In the genomic region with DNA sequence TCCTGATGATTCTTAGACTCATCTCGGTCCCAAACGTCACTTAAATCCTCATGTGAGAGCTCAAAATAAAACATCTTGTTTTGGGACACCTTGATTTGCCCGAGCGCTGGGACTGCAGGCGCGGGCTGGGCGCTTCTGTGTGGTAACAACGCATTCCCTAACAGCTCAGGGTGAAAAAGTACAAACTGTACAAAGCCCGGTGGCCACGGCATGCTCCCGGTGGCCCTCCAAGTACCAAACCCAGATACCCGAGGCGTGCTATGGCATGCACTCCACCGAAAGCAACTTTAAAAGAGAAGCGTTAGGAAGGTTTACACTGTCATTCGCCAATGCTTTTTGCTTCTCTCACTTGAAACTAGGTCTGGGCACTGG, we compare ENCODE assay signal across 8 mouse cellular contexts. TPM values are rescaled to one million over a fixed set of nuclear protein-coding genes. Genes with fewer than 3 reads are reported as not detected.
DNase-seq lines count a peak whose midpoint lies in the region; ATAC-seq and TF ChIP-seq lines count a peak whose summit lies in the region.

No protein-coding gene starts in this region.

- peak overlapping the region; percentile 68 for H3K4me2 ChIP-seq in hindbrain, embryonic 12.5 days (replicated peaks)

- in situ Hi-C loops in ES-E14 (cut with MboI; ENCODE audit: low sequenced_read_pairs in 2 of 2, unreplicated experiment in 2 of 2): no loop called here

- H3K4me3 ChIP-seq in gastrocnemius, adult 2 months: peak overlapping the region; percentile 86
- peak overlapping the region; percentile 71 to 74 for H3K4me3 ChIP-seq in ES-E14 (ENCODE audit: insufficient read depth in 1 of 2, low read depth in 1 of 2, low read length in 2 of 2, poor library complexity in 1 of 2, severe bottlenecking in 1 of 2)
- H3K4me3 ChIP-seq in hindbrain, embryonic 12.5 days: peak overlapping the region; percentile 45

- TF ChIP-seq CTCF in gastrocnemius, adult 2 months (IDR thresholded peaks at IDR 0.05): no peak

- H3K36me3 ChIP-seq in ES-E14 (ENCODE audit: control insufficient read depth, insufficient read depth, low read length, poor library complexity, severe bottlenecking): no peaks in the 10 kb centered on the region
- H3K36me3 ChIP-seq in hindbrain, embryonic 12.5 days: no peaks in the 10 kb centered on the region

- H3K9me3 ChIP-seq in ES-E14 (ENCODE audit: control insufficient read depth, insufficient read depth, low read depth, low read length): no peaks in the 10 kb centered on the region
- no peaks in the 10 kb centered on the region for H3K9me3 ChIP-seq in hindbrain, embryonic 12.5 days (replicated peaks)

- peaks cover 76% of the 10 kb centered on the region for H3K27me3 ChIP-seq in hindbrain, embryonic 12.5 days

- 12% methylated on average over 16 of the region's 16 CpGs for WGBS in hindbrain, embryonic 12.5 days

- no peak for ATAC-seq in hindbrain, embryonic 12.5 days (ENCODE audit: low FRiP score)
- ATAC-seq in erythroblast, adult 5-6 weeks (replicated peaks; ENCODE audit: low FRiP score, poor library complexity, severe bottlenecking): no peak

- H3K9ac ChIP-seq in ES-E14 (ENCODE audit: insufficient read depth, low read depth, low read length, poor library complexity, severe bottlenecking): peak overlapping the region; percentile 9; the same call in 1 of the 2 replicates
- no peak overlapping the region for H3K9ac ChIP-seq in hindbrain, embryonic 12.5 days

- peak overlapping the region; percentile 89 for H3K27ac ChIP-seq in gastrocnemius, adult 2 months
- H3K27ac ChIP-seq in ES-E14 (ENCODE audit: insufficient read depth, low read depth, low read length, poor library complexity, severe bottlenecking): no peak overlapping the region
- no peak overlapping the region for H3K27ac ChIP-seq in hindbrain, embryonic 12.5 days

- no peaks in the 10 kb centered on the region; a peak in 1 of 4 replicates for H3K4me1 ChIP-seq in ES-E14 (ENCODE audit: control insufficient read depth in 2 of 2, insufficient read depth in 2 of 2, low read length in 2 of 2, poor library complexity in 1 of 2)
- H3K4me1 ChIP-seq in hindbrain, embryonic 12.5 days: peaks cover 10% of the 10 kb centered on the region; the same call in 1 of the 2 replicates

- intact Hi-C loops in gastrocnemius, adult 2 months (cut with DNase I): loop anchor here (5.0 kb wide), 1 partner anchor 37 kb away; no protein-coding TSS in a partner anchor
- intact Hi-C loops in gastrocnemius, postnatal 36 days (cut with DNase I): no loop called here

- DNase-seq in gastrocnemius, adult 2 months: no peak
- no peak for DNase-seq in gastrocnemius, postnatal 36 days
- no peak for DNase-seq in ES-E14 (ENCODE audit: low read depth, low spot score)
- DNase-seq in lung, postnatal 14 days: peak; percentile 36
- DNase-seq in cerebellum, postnatal 25 days: no peak
- DNase-seq in urinary bladder, postnatal 4 days (ENCODE audit: low spot score in 2 of 2): no peak

TF ChIP-seq in ES-E14, 5 proteins besides CTCF, POLR2A, EP300 and RAD21:
- TF ChIP-seq ZC3H11A (IDR thresholded peaks at IDR 0.05; ENCODE audit: borderline replicate concordance, low read depth, low read length): no peak
- no peak for TF ChIP-seq MAFK (IDR thresholded peaks at IDR 0.05; ENCODE audit: insufficient read depth, low read depth, low read length)
- TF ChIP-seq ZNF384 (IDR thresholded peaks at IDR 0.05; ENCODE audit: low read depth, low read length): no peak
- TF ChIP-seq CHD2 (IDR thresholded peaks at IDR 0.05; ENCODE audit: low read depth, low read length): no peak
- no peak for TF ChIP-seq HCFC1 (IDR thresholded peaks at IDR 0.05; ENCODE audit: borderline replicate concordance, insufficient read depth, low read length)
TF ChIP-seq in ES-E14: peak in this region for 0.

RNA-seq across cellular contexts. Expression of a gene that starts 0.5 kb away (rescaled TPM):
- total RNA-seq in gastrocnemius, adult 2 months (2021): 10 to 100 TPM; 23.9 to 32.6 TPM
- 10 to 100 TPM; 27.6 to 37.8 TPM for total RNA-seq in gastrocnemius, postnatal 36 days (2021)
- total RNA-seq in ES-E14 (2012; rRNA removed): 76.9 and 96.3 TPM in 2 replicates
- 19.0 and 23.8 TPM in 2 replicates for polyA plus RNA-seq in hindbrain, embryonic 12.5 days (2016; fragmentation: Nextera tagmentation; extraction: Ambion mirVana)
- total RNA-seq in erythroblast, adult 5-6 weeks (2015; ENCODE audit: low replicate concordance): not detected in 2 replicates
- not detected in 2 replicates for total RNA-seq in erythroblast, adult 5-6 weeks (2017; ENCODE audit: low replicate concordance)

Comparison
In these comparisons a context has a peak if more than half of its experiments do, and no peak if none do; other contexts are left out.
1. RNA of a gene that starts 0.5 kb away (total RNA-seq): 76.9 to 96.3 TPM in ES-E14, 27.6 to 37.8 TPM in gastrocnemius, postnatal 36 days and 23.9 to 32.6 TPM in gastrocnemius, adult 2 months; not detected in erythroblast, adult 5-6 weeks; every median in the first group is over 10 times any median in the second.
2. Peak in every context shown above with its lines, with median percentiles within 50 percentile points of each other: H3K4me3 ChIP-seq.